Mouse (Mus musculus): ENCODE data around the gene Bola1.
"Not testable (repeated sequence)": the region's sequence is repeated elsewhere in the genome, so short reads cannot be mapped to it uniquely, and the experiment has no call there.

DNA sequence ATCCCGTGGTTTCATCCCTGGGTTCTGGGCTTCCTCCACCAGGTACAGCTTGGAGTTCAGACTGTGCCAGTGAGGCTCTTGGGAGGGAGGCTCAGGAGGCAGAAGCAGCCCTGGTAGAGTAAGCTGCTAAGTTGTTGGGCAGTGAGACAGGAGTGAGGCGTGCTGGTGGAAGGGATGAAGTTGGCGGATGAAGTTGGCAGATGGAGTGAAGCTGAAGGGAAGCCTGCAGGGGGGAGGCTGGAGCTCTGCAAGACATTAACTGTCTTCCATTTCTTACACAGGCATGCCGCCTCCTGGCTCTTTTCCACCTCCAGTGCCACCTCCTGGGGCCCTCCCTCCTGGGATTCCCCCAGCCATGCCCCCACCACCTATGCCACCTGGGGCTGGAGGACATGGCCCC lies 45.5 kb downstream of the Bola1 start:
- not testable (repeated sequence) for TF ChIP-seq POLR2A (IDR thresholded peaks at IDR 0.05; ENCODE audit: extremely low read depth, insufficient read depth, low read length); CTCF (IDR thresholded peaks at IDR 0.05; ENCODE audit: low read depth, low read length)
